Mouse (Mus musculus) macrophage (primary cell): ENCODE results near the gene Setd1a. TPM values are rescaled to one million over a fixed set of nuclear protein-coding genes. Genes with fewer than 3 reads are reported as not detected.

Experiments
- H3K27ac ChIP-seq: fragments of 350-480 bp; formaldehyde crosslinking; 2 replicates; pipeline ENCODE4 v1.9.0; 2021
- H3K36me3 ChIP-seq: fragments of 350-480 bp; formaldehyde crosslinking; 2 replicates; pipeline ENCODE4 v1.9.0; 2021; ENCODE audit errors: inconsistent target
- H3K4me3 ChIP-seq: fragments of 350-480 bp; formaldehyde crosslinking; 2 replicates; pipeline ENCODE4 v1.9.0; 2021; ENCODE audit errors: inconsistent target
- H3K79me2 ChIP-seq: fragments of 350-480 bp; formaldehyde crosslinking; 2 replicates; pipeline ENCODE4 v1.9.0; 2021; ENCODE audit errors: inconsistent target
- whole genome bisulfite sequencing: methylation state at CpG from one replicate; pipeline ENCODE4 v1.1.7; 2026; ENCODE audit warnings: inconsistent platforms; ENCODE audit not compliant: missing documents; 5-methylcytosine and 5-hydroxymethylcytosine counted together
- polyA plus RNA-seq: library from polyadenylated mRNA; stranded (reverse); fragments of 250-400 nt; gene quantifications from 3 replicates; pipeline ENCODE4 v1.2.4, GENCODE M21; 2018; ENCODE audit warnings: inconsistent platforms

Setd1a gene
- polyA plus RNA-seq, 1 experiment from 2014 or later = 14.1 TPM

DNA sequence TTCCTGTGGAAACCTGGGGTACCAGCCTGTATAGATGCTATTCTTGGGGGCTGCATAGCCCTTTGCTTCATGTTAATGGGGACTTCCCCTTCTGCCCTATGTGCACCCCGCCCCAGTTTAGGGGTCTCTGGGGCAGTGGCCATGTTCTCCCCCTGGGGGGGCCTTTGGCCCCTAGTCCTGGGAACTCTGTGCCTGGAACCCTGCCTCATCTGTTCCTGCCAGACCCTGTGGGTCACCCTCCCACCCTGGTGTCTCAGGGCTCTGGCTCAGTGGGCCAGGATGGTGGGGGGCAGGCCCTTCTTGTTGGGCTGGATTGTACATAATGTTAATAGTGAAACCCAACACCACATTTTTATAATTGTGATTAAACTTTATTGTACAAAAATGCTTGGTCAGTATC, 23.3 kb downstream of the Setd1a start:
- peaks cover 10% of the 10 kb centered on the region; the same call in 1 of the 2 replicates for H3K79me2 ChIP-seq
- H3K36me3 ChIP-seq = peaks cover 63% of the 10 kb centered on the region
- no peak overlapping the region for H3K4me3 ChIP-seq
- WGBS = 33% methylated on average over 1 of the region's 1 CpGs
- no peak overlapping the region for H3K27ac ChIP-seq

DNA sequence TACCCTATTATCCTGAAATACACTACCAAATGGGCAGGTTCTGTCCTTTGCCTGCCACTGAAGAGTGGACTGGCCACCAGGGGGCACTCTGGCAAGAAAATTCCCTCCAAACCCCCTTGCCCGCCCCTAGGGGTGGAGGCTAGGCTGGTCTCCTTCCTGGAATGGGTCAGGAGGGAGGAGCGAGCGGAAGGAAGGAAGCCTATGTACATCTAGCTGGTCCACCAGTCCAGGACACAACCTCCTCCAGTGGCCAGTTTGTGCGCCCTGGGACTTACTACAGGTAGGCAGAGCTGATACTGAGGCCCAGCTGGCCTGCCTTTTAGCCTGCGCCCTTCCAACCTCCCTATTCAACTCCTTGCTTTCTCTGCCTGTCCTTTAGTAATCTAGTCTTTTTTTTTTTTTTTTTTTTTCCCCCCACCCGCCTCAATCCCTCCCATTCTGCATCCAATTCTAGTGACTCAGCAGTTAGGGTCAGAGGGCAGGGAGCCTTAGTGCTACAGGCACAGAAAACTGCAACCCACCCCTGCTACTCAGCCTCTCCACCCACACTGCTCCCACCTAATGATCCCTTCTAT, 24.1 kb downstream of the Setd1a start, which contains the start of gene Hsd3b7:
Gene Hsd3b7 (plus strand): TSS at position 170 of the 575 bp plus-strand sequence.
- H3K36me3 ChIP-seq = peaks cover 55% of the 10 kb centered on the region
- H3K79me2 ChIP-seq = peaks cover 10% of the 10 kb centered on the region; the same call in 1 of the 2 replicates
- 0% methylated on average over 6 of the region's 6 CpGs for WGBS
- peak within 1 kb of the TSS; percentile 47 for H3K4me3 ChIP-seq
- peak within 1 kb of the TSS; percentile 68 for H3K27ac ChIP-seq

GRCm38 (mm10) chr7:127801010-127801621, 24.6 kb downstream of the Setd1a start:
- Histone ChIP-seq H3K36me3 (peaks cover 49% of the 10 kb centered on the region), H3K4me3 (peak overlapping the region; percentile 47), H3K79me2 (peaks cover 10% of the 10 kb centered on the region; the same call in 1 of the 2 replicates), H3K27ac (peak overlapping the region; percentile 68)
- 79% methylated on average over 8 of the region's 8 CpGs for WGBS

DNA sequence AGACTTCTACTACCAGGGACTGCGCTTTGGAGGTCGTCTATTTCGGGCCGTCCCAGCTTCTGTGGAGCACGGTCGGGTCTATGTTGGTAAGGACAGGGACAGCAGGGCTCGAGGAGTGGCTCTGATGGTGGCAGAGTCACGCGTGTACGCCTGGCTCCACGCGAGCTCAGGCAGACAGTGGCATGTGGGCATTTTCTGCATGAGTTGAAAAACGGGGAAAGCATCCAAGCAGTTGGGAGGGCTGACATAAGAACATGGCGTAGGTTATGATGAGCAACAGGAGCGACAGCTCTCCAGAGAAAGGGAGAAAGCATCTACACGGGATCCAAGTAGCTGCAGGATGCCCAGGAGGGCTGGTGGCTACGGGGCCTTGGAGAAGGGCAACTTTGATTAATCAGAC, 25.8 kb downstream of the Setd1a start:
- Histone ChIP-seq H3K79me2 (peaks cover 10% of the 10 kb centered on the region; the same call in 1 of the 2 replicates), H3K4me3 (no peak overlapping the region), H3K27ac (no peak overlapping the region), H3K36me3 (peaks cover 37% of the 10 kb centered on the region)
- 93% methylated on average over 17 of the region's 17 CpGs for WGBS

GRCm38 (mm10) chr7:127808821-127809220, 32.4 kb downstream of the Setd1a start:
- Histone ChIP-seq H3K79me2 (no peaks in the 10 kb centered on the region), H3K27ac (no peak overlapping the region), H3K4me3 (no peak overlapping the region), H3K36me3 (no peaks in the 10 kb centered on the region)
- WGBS = 67% methylated on average over 5 of the region's 5 CpGs

DNA sequence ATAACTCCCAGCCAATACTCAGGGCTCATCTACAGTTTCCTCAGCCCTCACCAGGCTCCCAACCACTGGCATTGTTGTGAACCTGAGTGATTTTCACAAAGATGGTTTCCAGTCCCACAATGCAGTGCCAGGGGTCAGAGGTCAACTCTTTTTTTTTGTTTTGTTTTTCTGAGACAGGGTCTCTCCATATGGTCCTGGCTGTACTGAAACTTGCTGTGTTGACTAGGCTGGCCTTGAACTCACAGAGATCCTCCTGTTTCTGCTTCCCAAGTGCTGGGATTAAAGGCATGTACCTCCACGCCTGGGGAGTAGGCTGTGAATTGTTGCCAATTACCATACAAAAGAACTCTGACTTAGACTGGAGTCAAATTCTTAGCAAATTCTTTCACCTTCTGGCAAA, 33.4 kb downstream of the Setd1a start:
- Histone ChIP-seq H3K36me3 (no peaks in the 10 kb centered on the region), H3K27ac (no peak overlapping the region)
- WGBS = 100% methylated on average over 1 of the region's 1 CpGs

DNA sequence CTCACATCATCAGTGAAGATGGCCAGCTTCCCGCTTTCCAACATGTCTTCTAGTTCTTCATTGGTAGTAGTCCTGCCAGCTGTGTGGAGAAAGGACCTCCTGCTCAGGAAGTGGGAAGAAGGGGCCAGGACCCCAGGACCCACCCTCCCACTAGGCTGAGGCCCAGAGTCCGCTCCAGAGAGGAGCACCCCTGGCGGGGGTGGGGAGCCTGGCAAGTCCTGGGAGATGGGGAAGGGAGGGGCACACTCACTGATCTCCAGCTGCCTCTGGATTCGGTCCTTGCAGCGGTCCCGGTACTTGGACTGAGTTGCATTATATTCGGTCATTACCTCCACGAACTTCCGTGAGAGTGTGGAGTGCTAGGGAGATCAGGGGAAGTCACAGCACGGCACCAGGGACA, 34.2 kb downstream of the Setd1a start:
- Histone ChIP-seq H3K4me3 (no peak overlapping the region), H3K36me3 (no peaks in the 10 kb centered on the region)
- 89% methylated on average over 9 of the region's 10 CpGs for WGBS

More for the DNA sequence above, 33.4 kb downstream of the Setd1a start:
- Histone ChIP-seq H3K4me3 (no peak overlapping the region), H3K79me2 (no peaks in the 10 kb centered on the region)

GRCm38 (mm10) chr7:127811240-127811639, 34.8 kb downstream of the Setd1a start:
- no peak overlapping the region for H3K27ac ChIP-seq
- H3K4me3 ChIP-seq = no peak overlapping the region
- H3K36me3 ChIP-seq = no peaks in the 10 kb centered on the region
- WGBS = 84% methylated on average over 4 of the region's 4 CpGs
- H3K79me2 ChIP-seq = no peaks in the 10 kb centered on the region

More for the DNA sequence above, 34.2 kb downstream of the Setd1a start:
- Histone ChIP-seq H3K27ac (no peak overlapping the region), H3K79me2 (no peaks in the 10 kb centered on the region)

GRCm38 (mm10) chr7:127812292-127812691, 35.8 kb downstream of the Setd1a start:
- no peaks in the 10 kb centered on the region for H3K36me3 ChIP-seq
- no peak overlapping the region for H3K4me3 ChIP-seq
- WGBS = 96% methylated on average over 3 of the region's 3 CpGs
- H3K79me2 ChIP-seq = no peaks in the 10 kb centered on the region
- no peak overlapping the region for H3K27ac ChIP-seq

GRCm38 (mm10) chr7:127813821-127814220, 37.4 kb downstream of the Setd1a start:
- no peaks in the 10 kb centered on the region for H3K79me2 ChIP-seq
- no peak overlapping the region for H3K4me3 ChIP-seq
- H3K27ac ChIP-seq = no peak overlapping the region
- no peaks in the 10 kb centered on the region for H3K36me3 ChIP-seq
- 88% methylated on average over 4 of the region's 4 CpGs for WGBS

- no peaks in the 10 kb centered on the region for H3K36me3 ChIP-seq
- no peak overlapping the region for H3K27ac ChIP-seq
- no peak overlapping the region for H3K4me3 ChIP-seq
- no peaks in the 10 kb centered on the region for H3K79me2 ChIP-seq
- WGBS = 95% methylated on average over 19 of the region's 19 CpGs
Measured at GRCm38 (mm10) chr7:127814241-127814921, 37.9 kb downstream of the Setd1a start.

- no peak overlapping the region for H3K4me3 ChIP-seq
- no peak overlapping the region for H3K27ac ChIP-seq
- no peaks in the 10 kb centered on the region for H3K79me2 ChIP-seq
- no peaks in the 10 kb centered on the region for H3K36me3 ChIP-seq
- 92% methylated on average over 14 of the region's 15 CpGs for WGBS
Measured at GRCm38 (mm10) chr7:127815116-127815665, 38.7 kb downstream of the Setd1a start.

- Histone ChIP-seq H3K79me2 (no peaks in the 10 kb centered on the region), H3K4me3 (no peak overlapping the region), H3K36me3 (no peaks in the 10 kb centered on the region), H3K27ac (no peak overlapping the region)
- WGBS = 45% methylated on average over 15 of the region's 15 CpGs
Measured at GRCm38 (mm10) chr7:127815954-127816821, 39.7 kb downstream of the Setd1a start.

DNA sequence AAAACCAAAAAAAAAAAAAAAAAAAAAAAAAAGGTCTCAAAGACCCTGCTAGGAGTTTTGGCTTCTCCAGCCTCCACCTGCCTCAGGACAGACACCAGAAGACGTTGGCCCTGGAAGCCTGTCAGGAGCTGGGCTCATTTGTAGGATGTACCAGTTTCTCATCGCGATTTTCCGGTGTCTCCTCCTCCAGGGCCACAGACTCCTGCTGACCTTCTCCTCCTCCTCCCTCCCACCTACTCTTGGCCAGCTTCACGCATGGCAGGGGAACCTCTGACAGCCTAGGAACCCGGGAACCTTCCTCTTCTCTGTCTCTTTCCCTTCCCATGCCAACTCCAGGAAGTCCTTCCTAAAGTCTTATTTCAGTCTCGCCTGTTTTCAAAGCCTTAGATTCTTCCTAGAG, 40.6 kb downstream of the Setd1a start:
- H3K36me3 ChIP-seq = no peaks in the 10 kb centered on the region
- 84% methylated on average over 7 of the region's 7 CpGs for WGBS
- H3K4me3 ChIP-seq = no peak overlapping the region
- no peak overlapping the region for H3K27ac ChIP-seq
- H3K79me2 ChIP-seq = no peaks in the 10 kb centered on the region
